Mouse (Mus musculus) gastrocnemius, adult 2 months (tissue): ENCODE data around the gene Chpf. TPM values are rescaled to one million over a fixed set of nuclear protein-coding genes. Genes with fewer than 3 reads are reported as not detected.

ENCODE experiments used
- DNase-seq: peaks from one replicate; pipeline ENCODE4 v3.0.0; 2022
- H3K27ac ChIP-seq: fragments of 200-600 bp; 2 replicates; pipeline ENCODE4 v1.8.1; 2022; ENCODE audit warnings: mild to moderate bottlenecking
- H3K4me3 ChIP-seq: fragments of 200-600 bp; 2 replicates; pipeline ENCODE4 v1.8.1; 2022; ENCODE audit warnings: mild to moderate bottlenecking, moderate library complexity
- CTCF ChIP-seq: fragments of 200-600 bp; IDR thresholded peaks from 2 replicates; pipeline ENCODE4 v1.8.1; 2022; ENCODE audit warnings: antibody characterized with exemption, mild to moderate bottlenecking, moderate library complexity
- intact Hi-C: fragments of 180-260 bp; cut with DNase I; formaldehyde crosslinking; loops from one replicate; pipeline ENCODE4 v1.15.1; 2025
- total RNA-seq, 2 experiments: library from RNA; stranded (reverse); gene quantifications; 2 replicates each; pipeline ENCODE4 v1.2.3; 2021

Gene Chpf
- total RNA-seq, 2 experiments from 2014 or later: 3.0 to 6.2 TPM

GRCm38 (mm10) chr1:75490785-75491551 lies 11.9 kb upstream of the Chpf start:
- Histone ChIP-seq H3K27ac (no peak overlapping the region), H3K4me3 (no peak overlapping the region)
- intact Hi-C loops: no loop called here
- TF ChIP-seq CTCF: no peak
- no peak for DNase-seq

DNA sequence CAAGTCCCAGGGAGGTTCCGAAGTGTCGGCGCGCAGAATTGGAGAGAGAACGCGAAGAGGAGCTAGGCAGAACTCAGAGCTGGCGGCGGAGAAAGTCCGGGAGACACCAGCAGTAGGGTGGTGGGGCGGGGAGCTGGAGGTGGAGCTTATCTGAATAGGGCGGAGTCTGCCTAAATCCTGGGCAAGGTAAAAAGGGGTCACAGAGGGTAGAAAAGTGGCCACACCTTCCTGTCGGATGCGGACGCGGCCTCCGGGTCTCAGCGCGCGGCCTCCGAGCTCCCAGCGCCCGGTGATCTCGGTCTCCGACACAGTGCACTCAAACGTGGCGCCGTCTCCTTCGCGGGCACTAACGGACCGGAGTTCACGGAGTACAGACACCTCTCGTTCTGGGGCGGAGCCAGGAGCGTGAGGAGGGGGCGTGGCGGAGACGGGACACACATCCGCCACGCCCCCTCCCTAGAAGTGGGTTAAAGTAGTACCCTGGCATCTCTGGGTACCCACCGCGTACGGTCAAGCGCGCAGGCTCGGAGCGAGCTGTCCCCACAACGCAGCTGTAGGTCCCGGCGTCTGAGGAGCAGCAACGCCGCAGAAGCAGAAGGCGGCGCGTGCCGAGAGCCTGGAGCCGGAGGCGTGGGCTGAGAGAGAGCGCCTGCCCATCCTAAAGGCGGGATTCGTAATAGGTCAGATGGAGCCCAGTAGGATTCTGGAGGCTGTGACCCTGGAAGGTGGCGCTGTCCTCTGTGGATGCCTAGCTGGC lies 8.5 kb upstream of the Chpf start:
- TF ChIP-seq CTCF: no peak
- DNase-seq: peak; percentile 71
- intact Hi-C loops: no loop called here
- peak overlapping the region; percentile 69 for H3K4me3 ChIP-seq
- no peak overlapping the region for H3K27ac ChIP-seq

- Histone ChIP-seq H3K27ac (no peak overlapping the region), H3K4me3 (peak overlapping the region; percentile 69)
- DNase-seq: no peak
- intact Hi-C loops: no loop called here
- no peak for TF ChIP-seq CTCF
Measured at GRCm38 (mm10) chr1:75487040-75487404, 7.9 kb upstream of the Chpf start.

DNA sequence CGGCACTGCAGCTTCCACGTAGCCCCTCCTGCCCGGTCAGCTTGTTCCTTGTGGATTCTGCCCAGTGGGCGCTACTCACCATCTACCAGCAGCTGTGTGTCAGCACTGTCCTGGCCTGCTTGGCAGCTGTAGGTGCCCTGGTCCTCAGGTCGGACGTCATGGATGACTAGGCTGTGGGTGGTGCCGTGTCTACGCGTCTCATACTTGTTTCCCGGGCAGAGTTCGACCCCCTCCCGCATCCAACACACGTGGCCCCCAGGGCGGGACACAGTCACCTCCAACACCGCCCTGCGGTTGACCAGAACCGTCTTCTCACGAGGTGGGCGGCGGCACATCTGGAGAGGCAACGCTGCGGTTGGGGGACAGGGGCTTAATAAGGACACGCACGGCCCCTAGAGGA lies 7.5 kb upstream of the Chpf start:
- Histone ChIP-seq H3K4me3 (no peak overlapping the region), H3K27ac (no peak overlapping the region)
- intact Hi-C loops: no loop called here
- TF ChIP-seq CTCF: no peak
- no peak for DNase-seq

- TF ChIP-seq CTCF: no peak
- intact Hi-C loops: no loop called here
- Histone ChIP-seq H3K4me3 (no peak overlapping the region), H3K27ac (no peak overlapping the region)
- DNase-seq: no peak
Measured at GRCm38 (mm10) chr1:75480735-75481134, 1.6 kb upstream of the Chpf start.

GRCm38 (mm10) chr1:75480036-75480435 lies 929 bp upstream of the Chpf start:
- intact Hi-C loops: no loop called here
- TF ChIP-seq CTCF: no peak
- no peak for DNase-seq
- peak overlapping the region; percentile 79 for H3K4me3 ChIP-seq
- H3K27ac ChIP-seq: no peak overlapping the region

DNA sequence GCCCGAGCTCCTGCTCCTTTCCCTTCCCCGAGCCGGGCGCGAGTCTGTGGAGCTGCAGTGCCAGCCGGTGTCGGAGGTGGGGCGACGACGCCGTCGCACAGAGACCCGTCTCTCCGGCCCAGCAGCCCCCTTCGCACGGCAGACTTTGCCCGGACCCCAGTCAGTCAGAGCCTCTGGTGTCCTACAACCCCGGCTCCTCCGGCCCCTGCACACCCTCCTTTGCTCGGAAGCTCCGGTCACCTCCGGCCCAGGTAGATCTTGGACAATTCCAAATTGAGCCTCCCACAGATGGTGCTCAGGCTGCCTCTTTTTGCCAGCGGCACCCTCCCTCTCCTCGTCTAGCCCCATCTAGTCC lies 505 bp upstream of the Chpf start:
- TF ChIP-seq CTCF: no peak
- DNase-seq: no peak
- intact Hi-C loops: no loop called here

GRCm38 (mm10) chr1:75478497-75478896 lies 610 bp downstream of the Chpf start:
- peak overlapping the region; percentile 79 for H3K4me3 ChIP-seq
- peak overlapping the region; percentile 88 for H3K27ac ChIP-seq
- peak; percentile 63 for DNase-seq
- TF ChIP-seq CTCF: no peak
- intact Hi-C loops: no loop called here

More for the DNA sequence above, 505 bp upstream of the Chpf start:
- H3K27ac ChIP-seq: peak overlapping the region; percentile 88
- peak overlapping the region; percentile 79 for H3K4me3 ChIP-seq

- intact Hi-C loops: loop anchor here (1.0 kb wide), 2 partner anchors 81 to 119 kb away; no protein-coding TSS in a partner anchor
Measured at GRCm38 (mm10) chr1:75477966-75478290, 1.2 kb downstream of the Chpf start.

GRCm38 (mm10) chr1:75477264-75477965 lies 1.7 kb downstream of the Chpf start:
- intact Hi-C loops: loop anchor here (1.0 kb wide), 2 partner anchors 82 to 120 kb away; no protein-coding TSS in a partner anchor
- peak; percentile 75 for TF ChIP-seq CTCF
- Histone ChIP-seq H3K27ac (no peak overlapping the region), H3K4me3 (peak overlapping the region; percentile 50)
- peak; percentile 88 for DNase-seq

More at GRCm38 (mm10) chr1:75477966-75478290, 1.2 kb downstream of the Chpf start:
- no peak for DNase-seq
- Histone ChIP-seq H3K27ac (no peak overlapping the region), H3K4me3 (peak overlapping the region; percentile 79)
- TF ChIP-seq CTCF: no peak

GRCm38 (mm10) chr1:75476441-75476840 lies 2.7 kb downstream of the Chpf start:
- no peak for DNase-seq
- Histone ChIP-seq H3K4me3 (no peak overlapping the region), H3K27ac (no peak overlapping the region)
- intact Hi-C loops: no loop called here
- TF ChIP-seq CTCF: no peak

DNA sequence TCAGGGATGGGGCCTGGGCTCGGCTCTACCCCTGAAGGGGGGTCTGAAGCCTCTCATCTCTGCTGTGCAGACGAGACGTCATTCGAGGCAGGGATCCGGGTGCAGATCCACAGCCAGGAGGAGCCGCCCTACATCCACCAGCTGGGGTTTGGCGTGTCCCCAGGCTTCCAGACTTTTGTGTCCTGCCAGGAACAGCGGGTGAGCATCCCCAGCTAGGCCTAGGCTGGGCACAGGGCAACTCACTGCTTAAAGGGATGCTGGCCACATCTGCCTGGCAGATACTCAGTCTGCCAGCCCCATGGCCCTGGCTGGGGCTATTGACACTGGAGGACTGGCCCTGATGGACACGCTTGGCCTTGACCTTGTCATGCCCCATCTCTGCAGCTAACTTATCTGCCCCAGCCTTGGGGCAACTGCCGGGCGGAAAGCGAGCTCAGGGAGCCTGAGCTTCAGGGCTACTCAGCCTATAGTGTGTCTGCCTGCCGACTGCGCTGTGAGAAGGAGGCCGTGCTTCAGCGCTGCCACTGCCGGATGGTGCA lies 9.8 kb downstream of the Chpf start:
- Histone ChIP-seq H3K4me3 (no peak overlapping the region), H3K27ac (no peak overlapping the region)
- no peak for TF ChIP-seq CTCF
- intact Hi-C loops: loop anchor here (5.0 kb wide), 1 partner anchor 217 kb away; no protein-coding TSS in a partner anchor
- DNase-seq: no peak
